Mouse (Mus musculus): ENCODE data around the gene Coa5. TPM values are rescaled to one million over a fixed set of nuclear protein-coding genes. Genes with fewer than 3 reads are reported as not detected.

Gene Coa5
- total RNA-seq, 2 experiments from 2014 or later: 40.8 to 41.4 TPM

GRCm38 (mm10) chr1:37442848-37443835 is 13.2 kb upstream of the Coa5 start:
- intact Hi-C loops (cut with DNase I): no loop called here
- no peak for DNase-seq (ENCODE audit: extremely low spot score in 1 of 2, low spot score in 2 of 2)

- intact Hi-C loops (cut with DNase I): no loop called here
- DNase-seq (ENCODE audit: extremely low spot score in 1 of 2, low spot score in 2 of 2): no peak
Measured at GRCm38 (mm10) chr1:37436419-37436818, 6.5 kb upstream of the Coa5 start.

- intact Hi-C loops (cut with DNase I): no loop called here
- no peak for DNase-seq (ENCODE audit: extremely low spot score in 1 of 2, low spot score in 2 of 2)
Measured at GRCm38 (mm10) chr1:37430297-37430840, 466 bp upstream of the Coa5 start.

- DNase-seq (ENCODE audit: extremely low spot score in 1 of 2, low spot score in 2 of 2): no peak
- intact Hi-C loops (cut with DNase I): loop anchor here (5.0 kb wide), 1 partner anchor 157 kb away; no protein-coding TSS in a partner anchor
Measured at GRCm38 (mm10) chr1:37428911-37429310, 992 bp downstream of the Coa5 start.

- intact Hi-C loops (cut with DNase I): loop anchor here (5.0 kb wide), 1 partner anchor 155 kb away; no protein-coding TSS in a partner anchor
Measured at GRCm38 (mm10) chr1:37427144-37427875, 2.6 kb downstream of the Coa5 start.

GRCm38 (mm10) chr1:37419420-37419819 is 10.5 kb downstream of the Coa5 start:
- peak in 1 of 2 experiments; percentile 66 for DNase-seq (ENCODE audit: extremely low spot score in 1 of 2, low spot score in 2 of 2)
- intact Hi-C loops (cut with DNase I): no loop called here

More at GRCm38 (mm10) chr1:37427144-37427875, 2.6 kb downstream of the Coa5 start:
- no peak for DNase-seq (ENCODE audit: extremely low spot score in 1 of 2, low spot score in 2 of 2)

GRCm38 (mm10) chr1:37415394-37415793 is 14.5 kb downstream of the Coa5 start:
- intact Hi-C loops (cut with DNase I): no loop called here
- no peak for DNase-seq (ENCODE audit: extremely low spot score in 1 of 2, low spot score in 2 of 2)

- intact Hi-C loops (cut with DNase I): no loop called here
- no peak for DNase-seq (ENCODE audit: extremely low spot score in 1 of 2, low spot score in 2 of 2)
Measured at GRCm38 (mm10) chr1:37409647-37410046, 20.3 kb downstream of the Coa5 start.

GRCm38 (mm10) chr1:37408678-37409077 is 21.2 kb downstream of the Coa5 start:
- intact Hi-C loops (cut with DNase I): no loop called here
- no peak for DNase-seq (ENCODE audit: extremely low spot score in 1 of 2, low spot score in 2 of 2)

GRCm38 (mm10) chr1:37408059-37408458 is 21.8 kb downstream of the Coa5 start:
- intact Hi-C loops (cut with DNase I): no loop called here
- DNase-seq (ENCODE audit: extremely low spot score in 1 of 2, low spot score in 2 of 2): no peak

GRCm38 (mm10) chr1:37407228-37407627 is 22.7 kb downstream of the Coa5 start:
- intact Hi-C loops (cut with DNase I): no loop called here
- DNase-seq (ENCODE audit: extremely low spot score in 1 of 2, low spot score in 2 of 2): no peak

GRCm38 (mm10) chr1:37405137-37405536 is 24.8 kb downstream of the Coa5 start:
- intact Hi-C loops (cut with DNase I): no loop called here
- DNase-seq (ENCODE audit: extremely low spot score in 1 of 2, low spot score in 2 of 2): no peak

GRCm38 (mm10) chr1:37401687-37402086 is 28.2 kb downstream of the Coa5 start:
- intact Hi-C loops (cut with DNase I): loop anchor here (2.0 to 5.0 kb wide), 2 partner anchors 114 to 129 kb away; no protein-coding TSS in a partner anchor
- DNase-seq (ENCODE audit: extremely low spot score in 1 of 2, low spot score in 2 of 2): peak; percentile 27 to 55

GRCm38 (mm10) chr1:37399734-37400133 is 30.2 kb downstream of the Coa5 start:
- DNase-seq (ENCODE audit: extremely low spot score in 1 of 2, low spot score in 2 of 2): no peak
- intact Hi-C loops (cut with DNase I): loop anchor here (5.0 kb wide), 1 partner anchor 112 kb away; no protein-coding TSS in a partner anchor

GRCm38 (mm10) chr1:37398961-37399360 is 30.9 kb downstream of the Coa5 start:
- intact Hi-C loops (cut with DNase I): no loop called here

GRCm38 (mm10) chr1:37396481-37396880 is 33.4 kb downstream of the Coa5 start:
- intact Hi-C loops (cut with DNase I): no loop called here
- no peak for DNase-seq (ENCODE audit: extremely low spot score in 1 of 2, low spot score in 2 of 2)

More at GRCm38 (mm10) chr1:37398961-37399360, 30.9 kb downstream of the Coa5 start:
- no peak for DNase-seq (ENCODE audit: extremely low spot score in 1 of 2, low spot score in 2 of 2)

- DNase-seq (ENCODE audit: extremely low spot score in 1 of 2, low spot score in 2 of 2): peak in 1 of 2 experiments; percentile 63
- intact Hi-C loops (cut with DNase I): no loop called here
Measured at GRCm38 (mm10) chr1:37393174-37393573, 36.7 kb downstream of the Coa5 start.

GRCm38 (mm10) chr1:37386448-37386971 is 43.4 kb downstream of the Coa5 start:
- DNase-seq (ENCODE audit: extremely low spot score in 1 of 2, low spot score in 2 of 2): no peak
- intact Hi-C loops (cut with DNase I): no loop called here

GRCm38 (mm10) chr1:37384304-37384703 is 45.6 kb downstream of the Coa5 start:
- no peak for DNase-seq (ENCODE audit: extremely low spot score in 1 of 2, low spot score in 2 of 2)
- intact Hi-C loops (cut with DNase I): no loop called here

Data from left cerebral cortex, postnatal 10 days (tissue).